Mouse (Mus musculus): Measurements from ENCODE around the gene Mypop.

Mypop gene

GRCm38 (mm10) chr7:19017909-19018308, 26.9 kb downstream of the Mypop start:
- no peak for DNase-seq (ENCODE audit: low read depth, low spot score)

- DNase-seq (ENCODE audit: low read depth, low spot score) = no peak
These were observed 30.0 kb downstream of the Mypop start for GRCm38 (mm10) chr7:19021048-19021447.

- DNase-seq (ENCODE audit: low read depth, low spot score) = no peak
These were observed 31.3 kb downstream of the Mypop start for GRCm38 (mm10) chr7:19022189-19022958.

GRCm38 (mm10) chr7:19023357-19023814, 32.3 kb downstream of the Mypop start, which contains the start of gene Foxa3:
TSS of gene Foxa3 (minus strand) at chr7:19023538.
- no peak for DNase-seq (ENCODE audit: low read depth, low spot score)

- peak; percentile 92 for DNase-seq (ENCODE audit: low read depth, low spot score)
These were observed 33.1 kb downstream of the Mypop start, which contains the start of gene Sympk for GRCm38 (mm10) chr7:19024096-19024506. TSS of gene Sympk (plus strand) at chr7:19024377.

- DNase-seq (ENCODE audit: low read depth, low spot score) = no peak
These were observed 33.7 kb downstream of the Mypop start for GRCm38 (mm10) chr7:19024581-19025255.

- no peak for DNase-seq (ENCODE audit: low read depth, low spot score)
These were observed 37.0 kb downstream of the Mypop start for GRCm38 (mm10) chr7:19028067-19028466.

- no peak for DNase-seq (ENCODE audit: low read depth, low spot score)
These were observed 38.1 kb downstream of the Mypop start for GRCm38 (mm10) chr7:19029084-19029653.

- DNase-seq (ENCODE audit: low read depth, low spot score) = no peak
These were observed 40.6 kb downstream of the Mypop start for GRCm38 (mm10) chr7:19031641-19032040.

GRCm38 (mm10) chr7:19044616-19045015, 53.6 kb downstream of the Mypop start:
- no peak for DNase-seq (ENCODE audit: low read depth, low spot score)

- DNase-seq (ENCODE audit: low read depth, low spot score) = no peak
These were observed 55.4 kb downstream of the Mypop start for GRCm38 (mm10) chr7:19046286-19047069.

GRCm38 (mm10) chr7:19048006-19048527, 57.0 kb downstream of the Mypop start:
- DNase-seq (ENCODE audit: low read depth, low spot score) = no peak

GRCm38 (mm10) chr7:19049252-19049651, 58.2 kb downstream of the Mypop start:
- DNase-seq (ENCODE audit: low read depth, low spot score) = no peak

- no peak for DNase-seq (ENCODE audit: low read depth, low spot score)
These were observed 59.1 kb downstream of the Mypop start for GRCm38 (mm10) chr7:19050172-19050571.

- DNase-seq (ENCODE audit: low read depth, low spot score) = no peak
These were observed 60.1 kb downstream of the Mypop start for GRCm38 (mm10) chr7:19051161-19051560.
